Mouse (Mus musculus): ENCODE data around the gene Mmp21.

DNA sequence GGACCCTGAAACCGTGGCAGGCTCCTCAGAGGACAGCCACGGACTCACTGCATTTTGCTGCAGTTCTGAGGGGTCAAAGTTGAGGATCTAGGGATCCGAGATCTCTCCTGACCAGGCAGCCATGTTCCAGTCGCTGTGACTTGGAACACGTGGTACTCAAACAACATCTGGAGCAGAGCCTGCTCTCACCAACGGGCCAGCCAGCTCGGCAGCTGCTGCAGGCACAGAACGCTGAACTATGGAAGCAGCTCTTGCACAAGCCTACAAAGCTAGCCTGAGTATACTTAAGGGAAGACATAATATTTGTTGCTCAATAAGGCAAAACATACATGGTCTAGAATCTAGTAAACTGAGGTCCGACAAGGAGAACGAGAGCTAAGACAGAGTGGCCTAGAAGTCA is 45.7 kb upstream of the Mmp21 start:
- TF ChIP-seq POLR2A (IDR thresholded peaks at IDR 0.05; ENCODE audit: borderline replicate concordance, insufficient read depth, low read length) (no peak), CTCF (IDR thresholded peaks at IDR 0.05; ENCODE audit: borderline replicate concordance, insufficient read depth, low read depth, low read length) (no peak)

Data from cerebellum, adult 2 months (tissue).